Mouse (Mus musculus) spleen, adult 2 months (tissue): ENCODE results near the gene Map7d2. TPM values are rescaled to one million over a fixed set of nuclear protein-coding genes. Genes with fewer than 3 reads are reported as not detected.
A peak's percentile ranks its signal among the peaks of the same experiment; 100 is the strongest.

Experiments
- DNase-seq, 2 experiments: peaks; one replicate each; pipeline versions ENCODE4 v3.0.0 to v3.0.0-alpha.2; 2012 to 2021; ENCODE audit warnings: low spot score in 2 of 2, low read depth in 1 of 2
- H3K27ac ChIP-seq: fragments of 200-500 bp; 2 replicates; pipeline ENCODE4 v1.5.1; 2012; ENCODE audit warnings: low read length, inconsistent platforms; ENCODE audit not compliant: insufficient read depth
- H3K27me3 ChIP-seq: fragments of 200-500 bp; 2 replicates; pipeline ENCODE4 v1.6.1; 2012; ENCODE audit warnings: mild to moderate bottlenecking, moderate library complexity, low read length, inconsistent platforms; ENCODE audit not compliant: control insufficient read depth, insufficient read depth
- H3K36me3 ChIP-seq: fragments of 200-500 bp; 2 replicates; pipeline ENCODE4 v1.6.1; 2012; ENCODE audit warnings: mild to moderate bottlenecking, low read length, inconsistent platforms; ENCODE audit not compliant: control insufficient read depth, insufficient read depth
- H3K4me1 ChIP-seq: fragments of 200-500 bp; 2 replicates; pipeline ENCODE4 v1.6.1; 2011; ENCODE audit warnings: inconsistent platforms; ENCODE audit not compliant: control insufficient read depth, insufficient read depth, insufficient read length
- H3K4me3 ChIP-seq: fragments of 200-500 bp; 2 replicates; pipeline ENCODE4 v1.5.1; 2011; ENCODE audit warnings: mild to moderate bottlenecking, inconsistent platforms; ENCODE audit not compliant: insufficient read depth, insufficient read length; ENCODE audit errors: extremely low read depth
- CTCF ChIP-seq: fragments of 200-500 bp; IDR thresholded peaks from 2 replicates; pipeline ENCODE4 v1.5.1; 2011; ENCODE audit warnings: mild to moderate bottlenecking, inconsistent platforms; ENCODE audit not compliant: insufficient read depth, insufficient read length, insufficient replicate concordance; ENCODE audit errors: extremely low read depth
- POLR2A ChIP-seq: fragments of 200-500 bp; IDR thresholded peaks from 2 replicates; pipeline ENCODE4 v1.6.1; 2011; ENCODE audit warnings: low read depth, low read length, inconsistent platforms
- WGBS: fragments of 180-500 bp; shearing (Covaris S2); methylation state at CpG from one replicate; pipeline ENCODE4 v1.1.7; 2018; 5-methylcytosine and 5-hydroxymethylcytosine counted together
- polyA plus RNA-seq: library from polyadenylated mRNA; depleted of rRNA; stranded (reverse); fragments of >200 nt; gene quantifications from 2 replicates; pipeline ENCODE4 v1.2.3, GENCODE M21; 2012; rRNA removed

The Map7d2 gene
- polyA plus RNA-seq, 1 experiment: not detected

GRCm38 (mm10) chrX:159532811-159533462 lies 118.6 kb downstream of the Map7d2 start:
- Histone ChIP-seq H3K27ac (peak overlapping the region; percentile 90), H3K27me3 (no peaks in the 10 kb centered on the region), H3K4me3 (peak overlapping the region; percentile 93), H3K4me1 (no peaks in the 10 kb centered on the region; the same call in 1 of the 2 replicates), H3K36me3 (no peaks in the 10 kb centered on the region)
- peak; percentile 4 to 13 for DNase-seq
- TF ChIP-seq POLR2A (no peak), CTCF (no peak)
- 20% methylated on average over 50 of the region's 56 CpGs for WGBS

DNA sequence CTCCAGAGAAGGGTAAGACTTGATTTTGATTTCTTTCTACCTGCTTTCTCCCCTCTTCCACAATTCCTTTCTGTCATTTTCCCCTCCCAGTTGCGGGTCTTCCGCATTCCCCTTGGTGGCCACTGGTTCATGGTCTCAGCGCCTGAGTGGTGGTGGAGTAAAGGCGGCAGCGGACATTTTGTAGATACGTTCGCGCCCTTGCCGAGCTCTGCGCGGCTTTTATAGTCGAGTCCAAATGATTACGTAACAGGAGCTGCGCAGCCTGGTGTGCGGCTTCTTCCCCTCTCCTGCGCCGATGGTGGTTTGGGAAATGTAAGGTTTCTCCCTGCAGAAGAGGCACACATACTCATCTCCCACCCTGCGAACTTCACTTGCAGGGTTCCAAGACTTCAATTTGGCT lies 127.6 kb downstream of the Map7d2 start:
- H3K36me3 ChIP-seq: no peaks in the 10 kb centered on the region; the same call in 1 of the 2 replicates
- no peak for TF ChIP-seq CTCF
- TF ChIP-seq POLR2A: no peak
- H3K4me3 ChIP-seq: no peak overlapping the region
- no peak overlapping the region for H3K27ac ChIP-seq
- no peaks in the 10 kb centered on the region for H3K4me1 ChIP-seq
- no peak for DNase-seq
- 90% methylated on average over 18 of the region's 18 CpGs for WGBS
- no peaks in the 10 kb centered on the region for H3K27me3 ChIP-seq

DNA sequence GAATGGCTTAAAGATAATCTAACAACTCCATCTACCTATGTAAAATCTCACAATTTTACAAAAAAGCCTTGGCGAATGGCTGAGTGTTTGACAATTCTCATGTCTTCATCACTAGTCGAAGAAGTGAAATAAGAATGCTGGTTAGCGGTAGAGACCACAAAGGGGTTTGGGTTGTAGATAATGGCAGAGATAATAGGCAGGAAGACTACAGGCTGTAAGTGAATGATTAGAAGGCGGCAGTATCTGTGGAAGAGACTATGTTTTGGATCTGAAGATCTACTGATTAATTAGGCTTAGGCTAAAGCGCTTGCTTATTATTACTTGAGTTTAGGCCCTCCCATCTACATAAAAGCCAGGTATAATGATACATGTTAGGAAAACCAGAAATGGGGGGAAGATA lies 132.7 kb downstream of the Map7d2 start:
- no peaks in the 10 kb centered on the region for H3K4me1 ChIP-seq
- DNase-seq: no peak
- H3K27me3 ChIP-seq: no peaks in the 10 kb centered on the region
- no peak overlapping the region for H3K4me3 ChIP-seq
- no peak for TF ChIP-seq CTCF
- TF ChIP-seq POLR2A: no peak
- no peak overlapping the region for H3K27ac ChIP-seq
- H3K36me3 ChIP-seq: peaks cover 1% of the 10 kb centered on the region; the same call in 1 of the 2 replicates
- WGBS: 73% methylated on average over 5 of the region's 5 CpGs

Other genes with a start within 250 kb of the Map7d2 start
- 12.2 and 12.5 TPM in 2 replicates for gene Rps6ka3, start 204.3 kb upstream of the Map7d2 start, polyA plus RNA-seq
- 33.0 and 37.5 TPM in 2 replicates for gene Eif1ax, start 42.4 kb upstream of the Map7d2 start, polyA plus RNA-seq
- gene Bclaf3, start 112.1 kb downstream of the Map7d2 start, polyA plus RNA-seq: 2.3 and 2.6 TPM in 2 replicates
- gene Sh3kbp1, start 212.7 kb downstream of the Map7d2 start, polyA plus RNA-seq: 30.3 and 33.1 TPM in 2 replicates